Mouse (Mus musculus) urinary bladder, postnatal 10 days (tissue): ENCODE measurements around the gene Dnm3.
"Not testable (repeated sequence)": the region's sequence is repeated elsewhere in the genome, so short reads cannot be mapped to it uniquely, and the experiment has no call there.

Experiments
- DNase-seq: peaks from one replicate; pipeline ENCODE4 v3.0.0; 2022; ENCODE audit warnings: low spot score

The Dnm3 gene

GRCm38 (mm10) chr1:162425930-162426478 lies 51.8 kb downstream of the Dnm3 start:
- DNase-seq: no peak

- no peak for DNase-seq
Observed at GRCm38 (mm10) chr1:162422826-162423225, 55.0 kb downstream of the Dnm3 start.

- DNase-seq: no peak
Observed at GRCm38 (mm10) chr1:162413791-162414190, 64.0 kb downstream of the Dnm3 start.

- DNase-seq: no peak
Observed at GRCm38 (mm10) chr1:162412787-162413429, 64.9 kb downstream of the Dnm3 start.

- no peak for DNase-seq
Observed at GRCm38 (mm10) chr1:162410207-162410965, 67.4 kb downstream of the Dnm3 start.

GRCm38 (mm10) chr1:162394549-162394948 lies 83.3 kb downstream of the Dnm3 start:
- no peak for DNase-seq

GRCm38 (mm10) chr1:162388442-162389165 lies 89.2 kb downstream of the Dnm3 start:
- DNase-seq: no peak

- not testable (repeated sequence) for DNase-seq
Observed at GRCm38 (mm10) chr1:162373068-162373467, 104.8 kb downstream of the Dnm3 start.

GRCm38 (mm10) chr1:162369726-162370125 lies 108.1 kb downstream of the Dnm3 start:
- DNase-seq: no peak

GRCm38 (mm10) chr1:162361978-162362377 lies 115.9 kb downstream of the Dnm3 start:
- no peak for DNase-seq

GRCm38 (mm10) chr1:162359270-162359669 lies 118.6 kb downstream of the Dnm3 start:
- no peak for DNase-seq

- DNase-seq: no peak
Observed at GRCm38 (mm10) chr1:162358036-162358435, 119.8 kb downstream of the Dnm3 start.

- no peak for DNase-seq
Observed at GRCm38 (mm10) chr1:162356481-162356880, 121.4 kb downstream of the Dnm3 start.

- no peak for DNase-seq
Observed at GRCm38 (mm10) chr1:162354780-162355179, 123.1 kb downstream of the Dnm3 start.

- no peak for DNase-seq
Observed at GRCm38 (mm10) chr1:162353831-162354230, 124.0 kb downstream of the Dnm3 start.

GRCm38 (mm10) chr1:162349306-162349705 lies 128.5 kb downstream of the Dnm3 start:
- no peak for DNase-seq

GRCm38 (mm10) chr1:162346456-162347011 lies 131.3 kb downstream of the Dnm3 start:
- DNase-seq: no peak

GRCm38 (mm10) chr1:162337170-162337569 lies 140.7 kb downstream of the Dnm3 start:
- no peak for DNase-seq

GRCm38 (mm10) chr1:162336640-162337039 lies 141.2 kb downstream of the Dnm3 start:
- no peak for DNase-seq

GRCm38 (mm10) chr1:162336224-162336623 lies 141.6 kb downstream of the Dnm3 start:
- DNase-seq: no peak

GRCm38 (mm10) chr1:162328673-162329072 lies 149.2 kb downstream of the Dnm3 start:
- no peak for DNase-seq

- no peak for DNase-seq
Observed at GRCm38 (mm10) chr1:162327631-162328030, 150.2 kb downstream of the Dnm3 start.
